Mouse (Mus musculus) liver, adult 2 months (tissue): ENCODE results near the gene Tbck. TPM values are rescaled to one million over a fixed set of nuclear protein-coding genes. Genes with fewer than 3 reads are reported as not detected.

ENCODE experiments used
- DNase-seq: peaks from one replicate; pipeline ENCODE4 v3.0.0-alpha.2; 2011; ENCODE audit warnings: low read depth, low spot score; ENCODE audit errors: extremely low read depth
- H3K27ac ChIP-seq: fragments of 200-500 bp; replicated peaks from 2 replicates; pipeline ENCODE4 v1.5.1; 2012; ENCODE audit warnings: low read depth, mild to moderate bottlenecking, control low read depth, inconsistent platforms, low read length; ENCODE audit not compliant: insufficient read depth
- H3K27me3 ChIP-seq: fragments of 200-500 bp; 2 replicates; pipeline ENCODE4 v1.6.1; 2012; ENCODE audit warnings: mild to moderate bottlenecking, moderate library complexity, low read length, inconsistent platforms; ENCODE audit not compliant: control insufficient read depth, insufficient read depth
- H3K36me3 ChIP-seq: fragments of 200-500 bp; 2 replicates; pipeline ENCODE4 v1.6.1; 2012; ENCODE audit warnings: low read length, inconsistent platforms; ENCODE audit not compliant: control insufficient read depth, insufficient read depth
- H3K4me1 ChIP-seq: fragments of 200-500 bp; 2 replicates; pipeline ENCODE4 v1.6.1; 2011; ENCODE audit warnings: low read length; ENCODE audit not compliant: control insufficient read depth, insufficient read depth
- H3K4me3 ChIP-seq: fragments of 200-500 bp; 2 replicates; pipeline ENCODE4 v1.5.1; 2011; ENCODE audit warnings: low read depth, mild to moderate bottlenecking, control low read depth, low read length, moderate library complexity; ENCODE audit not compliant: insufficient read depth
- H3K79me2 ChIP-seq: fragments of 200-500 bp; 2 replicates; pipeline ENCODE4 v1.6.1; 2012; ENCODE audit warnings: inconsistent platforms, mild to moderate bottlenecking, low read length, moderate library complexity; ENCODE audit not compliant: control insufficient read depth, insufficient read depth
- H3K9ac ChIP-seq: fragments of 200-500 bp; 2 replicates; pipeline ENCODE4 v1.6.1; 2012; ENCODE audit warnings: low read depth, mild to moderate bottlenecking, control low read depth, inconsistent platforms, low read length
- CTCF ChIP-seq: fragments of 200-500 bp; IDR thresholded peaks from 2 replicates; pipeline ENCODE4 v1.5.1; 2011; ENCODE audit warnings: low read depth, low read length, control low read depth
- POLR2A ChIP-seq: fragments of 200-500 bp; IDR thresholded peaks from 2 replicates; pipeline ENCODE4 v1.6.1; 2011; ENCODE audit warnings: low read length, control low read depth; ENCODE audit not compliant: insufficient read depth; ENCODE audit errors: extremely low read depth
- WGBS: fragments of 180-500 bp; shearing (Covaris S2); methylation state at CpG from one replicate; pipeline ENCODE4 v1.1.7; 2018; 5-methylcytosine and 5-hydroxymethylcytosine counted together
- polyA plus RNA-seq: library from polyadenylated mRNA; depleted of rRNA; stranded (reverse); fragments of >200 nt; gene quantifications from 2 replicates; pipeline ENCODE4 v1.2.3, GENCODE M21; 2012
- total RNA-seq: library from RNA; depleted of rRNA; stranded (reverse); fragments of >200 nt; gene quantifications from 2 replicates; pipeline ENCODE4 v1.2.3, GENCODE M21; 2014

The Tbck gene
- total and polyA plus RNA-seq, 2 experiments: 2.5 to 10.7 TPM

- Histone ChIP-seq H3K4me1 (peaks cover 2% of the 10 kb centered on the region), H3K4me3 (no peak overlapping the region), H3K9ac (no peak overlapping the region), H3K27ac (no peak overlapping the region), H3K36me3 (no peaks in the 10 kb centered on the region), H3K27me3 (no peaks in the 10 kb centered on the region), H3K79me2 (no peaks in the 10 kb centered on the region)
- TF ChIP-seq POLR2A (no peak), CTCF (no peak)
- WGBS: 13% methylated on average over 3 of the region's 3 CpGs
- DNase-seq: peak; percentile 78
Measured at GRCm38 (mm10) chr3:132651776-132652175, 32.2 kb upstream of the Tbck start.

GRCm38 (mm10) chr3:132653959-132654358 lies 30.0 kb upstream of the Tbck start:
- Histone ChIP-seq H3K9ac (no peak overlapping the region), H3K27me3 (no peaks in the 10 kb centered on the region), H3K36me3 (peaks cover 3% of the 10 kb centered on the region; the same call in 1 of the 2 replicates), H3K27ac (no peak overlapping the region), H3K79me2 (no peaks in the 10 kb centered on the region), H3K4me1 (peaks cover 2% of the 10 kb centered on the region), H3K4me3 (no peak overlapping the region)
- DNase-seq: no peak
- 87% methylated on average over 7 of the region's 7 CpGs for WGBS
- TF ChIP-seq POLR2A: no peak
- TF ChIP-seq CTCF: no peak

- Histone ChIP-seq H3K27ac (no peak overlapping the region), H3K27me3 (no peaks in the 10 kb centered on the region), H3K9ac (no peak overlapping the region), H3K36me3 (peaks cover 21% of the 10 kb centered on the region), H3K4me3 (no peak overlapping the region), H3K4me1 (peaks cover 2% of the 10 kb centered on the region), H3K79me2 (no peaks in the 10 kb centered on the region)
- 65% methylated on average over 2 of the region's 2 CpGs for WGBS
- TF ChIP-seq CTCF (no peak), POLR2A (no peak)
- no peak for DNase-seq
Measured at GRCm38 (mm10) chr3:132655955-132656354, 28.0 kb upstream of the Tbck start.

GRCm38 (mm10) chr3:132677494-132677893 lies 6.5 kb upstream of the Tbck start:
- DNase-seq: peak; percentile 41
- no peak overlapping the region for H3K27ac ChIP-seq
- TF ChIP-seq CTCF (no peak), POLR2A (no peak)
- H3K27me3 ChIP-seq: no peaks in the 10 kb centered on the region
- peaks cover 13% of the 10 kb centered on the region for H3K36me3 ChIP-seq
- H3K4me3 ChIP-seq: no peak overlapping the region
- H3K4me1 ChIP-seq: peaks cover under 1% of the 10 kb centered on the region; the same call in 1 of the 2 replicates
- no peak overlapping the region for H3K9ac ChIP-seq
- no peaks in the 10 kb centered on the region for H3K79me2 ChIP-seq
- 19% methylated on average over 2 of the region's 2 CpGs for WGBS

- TF ChIP-seq CTCF (no peak), POLR2A (no peak)
- Histone ChIP-seq H3K4me1 (peaks cover 5% of the 10 kb centered on the region), H3K27me3 (no peaks in the 10 kb centered on the region), H3K79me2 (peaks cover 3% of the 10 kb centered on the region; the same call in 1 of the 2 replicates), H3K4me3 (peak within 1 kb of the TSS; percentile 93), H3K9ac (peak within 1 kb of the TSS; percentile 95), H3K36me3 (peaks cover 5% of the 10 kb centered on the region; the same call in 1 of the 2 replicates), H3K27ac (peak within 1 kb of the TSS; percentile 96)
- peak; percentile 66 for DNase-seq
- under 1% methylated on average over 27 of the region's 27 CpGs for WGBS
Measured at GRCm38 (mm10) chr3:132684231-132684928, 436 bp downstream of the Tbck start, which contains the start of gene Aimp1. Gene Aimp1, minus strand, starts transcription at chr3:132684370.

GRCm38 (mm10) chr3:132701368-132701767 lies 17.4 kb downstream of the Tbck start:
- Histone ChIP-seq H3K27ac (no peak overlapping the region), H3K27me3 (no peaks in the 10 kb centered on the region), H3K4me3 (no peak overlapping the region), H3K36me3 (peaks cover 6% of the 10 kb centered on the region; the same call in 1 of the 2 replicates), H3K9ac (no peak overlapping the region), H3K79me2 (no peaks in the 10 kb centered on the region; the same call in 1 of the 2 replicates), H3K4me1 (no peaks in the 10 kb centered on the region)
- WGBS: 70% methylated on average over 3 of the region's 3 CpGs
- peak; percentile 31 for DNase-seq
- TF ChIP-seq POLR2A: no peak
- TF ChIP-seq CTCF: peak; percentile 51
